Mouse (Mus musculus) WW6 (cell line): ENCODE results near the gene Dppa2.

Experiments
- DNase-seq: peaks from one replicate; pipeline ENCODE4 v3.0.0-alpha.2; 2013; ENCODE audit warnings: low read depth, low spot score

Dppa2 gene

GRCm38 (mm10) chr16:48335326-48335725 is 31.6 kb downstream of the Dppa2 start:
- no peak for DNase-seq

GRCm38 (mm10) chr16:48344193-48344592 is 40.5 kb downstream of the Dppa2 start:
- no peak for DNase-seq

GRCm38 (mm10) chr16:48347246-48347645 is 43.5 kb downstream of the Dppa2 start:
- no peak for DNase-seq

- no peak for DNase-seq
These were observed 52.0 kb downstream of the Dppa2 start for GRCm38 (mm10) chr16:48355716-48356115.

- no peak for DNase-seq
These were observed 52.7 kb downstream of the Dppa2 start for GRCm38 (mm10) chr16:48356417-48356816.

GRCm38 (mm10) chr16:48360887-48361286 is 57.2 kb downstream of the Dppa2 start:
- DNase-seq: no peak

- DNase-seq: peak; percentile 47
These were observed 63.1 kb downstream of the Dppa2 start for GRCm38 (mm10) chr16:48366801-48367200.

GRCm38 (mm10) chr16:48368096-48368495 is 64.4 kb downstream of the Dppa2 start:
- DNase-seq: no peak
